Mouse (Mus musculus): ENCODE measurements around the gene Tbc1d22a.

DNA sequence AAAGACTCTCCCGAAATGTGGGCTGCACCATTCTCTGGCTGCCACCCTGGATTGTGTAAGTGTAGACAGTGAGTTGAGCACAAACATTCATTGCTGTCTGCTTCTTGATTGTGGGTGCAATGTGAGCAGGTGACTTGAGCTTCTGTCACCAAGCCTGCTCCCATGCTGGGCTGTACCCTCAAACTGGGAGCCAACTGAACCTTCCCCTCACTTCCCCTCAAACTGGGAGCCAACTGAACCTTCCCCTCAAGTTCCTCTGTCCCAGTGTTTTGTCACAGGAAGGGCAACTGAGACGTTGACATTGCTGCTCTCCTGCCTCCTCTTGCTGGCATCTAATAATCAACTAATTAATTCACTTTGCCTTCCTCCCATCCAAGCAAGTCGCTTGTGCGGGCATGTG is 52.7 kb downstream of the Tbc1d22a start:
- TF ChIP-seq BHLHE40 (IDR thresholded peaks at IDR 0.05; ENCODE audit: borderline replicate concordance, low read depth, low read length) (no peak), CTCF (IDR thresholded peaks at IDR 0.05 in 2 of 3, conservative IDR thresholded peaks at IDR 0.05 in 1 of 3; ENCODE audit: control insufficient read depth in 1 of 3, insufficient read depth in 1 of 3, low read depth in 2 of 3, low read length in 3 of 3, poor library complexity in 1 of 3, severe bottlenecking in 1 of 3) (no peak), POLR2A (IDR thresholded peaks at IDR 0.05; ENCODE audit: control insufficient read depth in 1 of 2, insufficient read depth in 1 of 2, low read depth in 1 of 2, low read length in 2 of 2, poor library complexity in 1 of 2) (no peak), ZMIZ1 (IDR thresholded peaks at IDR 0.05; ENCODE audit: low read depth, low read length) (no peak), TBP (IDR thresholded peaks at IDR 0.05; ENCODE audit: low read depth, low read length) (no peak), RCOR1 (IDR thresholded peaks at IDR 0.05; ENCODE audit: low read depth, low read length) (no peak), NRF1 (IDR thresholded peaks at IDR 0.05; ENCODE audit: insufficient read depth, low read depth, low read length, poor library complexity, severe bottlenecking) (no peak), MAZ (IDR thresholded peaks at IDR 0.05; ENCODE audit: low read depth, low read length) (no peak), ELF1 (IDR thresholded peaks at IDR 0.05; ENCODE audit: low read depth, low read length) (no peak), EP300 (IDR thresholded peaks at IDR 0.05; ENCODE audit: low read depth in 1 of 2, low read length in 2 of 2) (no peak), ZNF384 (IDR thresholded peaks at IDR 0.05; ENCODE audit: low read depth, low read length) (no peak), SIN3A (IDR thresholded peaks at IDR 0.05; ENCODE audit: low read length) (no peak), TAL1 (IDR thresholded peaks at IDR 0.05; ENCODE audit: low read length) (no peak), SMC3 (IDR thresholded peaks at IDR 0.05; ENCODE audit: low read depth, low read length) (no peak)

Measured in MEL (cell line).